Mouse (Mus musculus): ENCODE measurements around the gene Sp8.

Sp8 gene

DNA sequence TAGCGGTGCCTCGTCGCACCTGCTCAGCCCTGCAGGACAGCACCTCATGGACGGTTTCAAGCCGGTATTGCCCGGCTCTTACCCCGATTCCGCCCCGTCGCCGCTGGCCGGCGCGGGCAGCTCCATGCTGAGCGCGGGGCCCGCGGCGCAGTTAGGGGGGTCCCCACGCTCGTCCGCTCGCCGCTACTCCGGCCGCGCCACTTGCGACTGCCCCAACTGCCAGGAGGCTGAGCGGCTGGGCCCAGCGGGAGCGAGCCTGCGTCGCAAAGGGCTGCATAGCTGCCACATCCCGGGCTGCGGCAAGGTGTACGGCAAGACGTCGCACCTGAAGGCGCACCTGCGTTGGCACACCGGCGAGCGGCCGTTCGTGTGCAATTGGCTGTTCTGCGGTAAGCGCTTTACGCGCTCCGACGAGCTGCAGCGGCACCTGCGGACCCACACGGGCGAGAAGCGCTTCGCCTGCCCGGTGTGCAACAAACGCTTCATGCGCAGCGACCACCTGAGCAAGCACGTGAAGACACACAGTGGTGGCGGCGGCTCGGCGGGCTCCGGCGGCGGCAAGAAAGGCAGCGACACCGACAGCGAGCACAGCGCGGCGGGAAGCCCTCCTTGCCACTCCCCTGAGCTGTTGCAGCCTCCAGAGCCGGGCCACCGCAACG, 3.2 kb downstream of the Sp8 start:
- DNase-seq, result no peak

DNA sequence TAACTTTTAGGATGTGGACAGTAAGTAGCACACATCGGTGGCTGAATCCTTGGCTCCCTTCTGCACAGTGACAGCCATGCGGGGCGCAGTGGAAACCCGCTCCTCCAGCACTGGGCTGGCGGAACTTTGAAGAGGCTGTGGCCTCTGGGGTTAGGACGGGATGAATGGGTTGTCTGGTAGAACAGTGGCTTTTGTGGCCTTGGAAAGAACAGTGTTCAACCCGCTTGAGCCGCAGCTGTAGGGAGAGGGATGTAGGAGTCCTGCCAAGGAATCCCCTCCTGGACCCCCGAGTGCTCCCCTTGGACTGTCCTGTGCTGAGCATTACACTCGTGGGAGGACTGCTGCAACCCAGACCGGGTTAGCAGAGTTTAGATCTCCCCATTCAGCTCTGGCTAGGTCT, 3.9 kb downstream of the Sp8 start:
- DNase-seq, result no peak

- no peak for DNase-seq
Measured at GRCm38 (mm10) chr12:118850851-118851410, 4.8 kb downstream of the Sp8 start.

GRCm38 (mm10) chr12:118853331-118853730, 7.2 kb downstream of the Sp8 start:
- no peak for DNase-seq

GRCm38 (mm10) chr12:118854401-118854800, 8.3 kb downstream of the Sp8 start:
- no peak for DNase-seq

DNA sequence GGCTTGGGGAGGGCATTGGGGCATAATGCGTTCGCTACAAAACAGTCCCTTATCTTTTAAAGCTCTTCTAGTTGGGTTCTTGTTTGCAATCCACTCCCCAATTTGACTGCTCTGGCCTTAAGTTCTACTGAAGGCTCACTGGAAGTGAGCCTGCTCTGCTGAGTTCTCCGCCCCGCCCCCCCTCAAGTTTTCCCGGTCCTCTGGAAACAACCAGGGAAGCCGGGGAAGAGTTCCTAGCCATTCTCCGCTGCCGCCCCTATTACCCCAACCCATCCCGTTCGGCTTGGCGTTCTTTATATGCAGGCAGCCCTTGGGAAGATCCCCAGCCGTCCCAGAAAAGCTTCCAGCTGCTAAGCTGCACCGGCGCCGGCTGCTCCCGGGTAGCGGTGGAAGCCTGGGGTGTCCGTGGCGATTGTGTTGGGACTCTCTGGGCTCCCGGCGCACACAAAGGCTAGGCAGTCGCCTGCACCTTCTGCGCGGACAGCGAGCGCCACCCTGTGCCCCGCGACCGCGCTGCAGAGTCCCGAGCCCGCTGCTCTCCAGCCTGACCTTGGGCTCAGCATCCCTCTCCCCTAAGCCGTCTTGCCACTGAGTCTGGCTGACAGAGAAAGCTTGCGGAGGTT, 8.8 kb downstream of the Sp8 start:
- DNase-seq, result peak; percentile 90

GRCm38 (mm10) chr12:118856151-118856550, 10.0 kb downstream of the Sp8 start:
- DNase-seq, result no peak

- DNase-seq, result no peak
Measured at GRCm38 (mm10) chr12:118872673-118873072, 26.5 kb downstream of the Sp8 start.

GRCm38 (mm10) chr12:118882790-118883189, 36.7 kb downstream of the Sp8 start:
- no peak for DNase-seq

GRCm38 (mm10) chr12:118887964-118888363, 41.8 kb downstream of the Sp8 start:
- DNase-seq, result peak; percentile 95
